Mouse (Mus musculus) midbrain, postnatal 0 days (tissue): ENCODE data around the gene Dlgap5. TPM values are rescaled to one million over a fixed set of nuclear protein-coding genes. Genes with fewer than 3 reads are reported as not detected.

Experiments used
- ATAC-seq: fragments of 200-750 bp; cut with Nextera tagmentation; 2 replicates; pipeline ENCODE4 v1.8.0; 2017; ENCODE audit warnings: moderate number of reproducible peaks, mild to moderate bottlenecking, moderate TSS enrichment, moderate library complexity; ENCODE audit not compliant: low FRiP score
- DNase-seq: peaks from one replicate; pipeline ENCODE4 v3.0.0-alpha.2; 2015; ENCODE audit warnings: low spot score
- H3K27ac ChIP-seq: fragments of 300-500 bp; sonication (generic); 2 replicates; pipeline ENCODE4 v1.5.1; 2014; ENCODE audit warnings: low read depth, mild to moderate bottlenecking, low read length, mixed read lengths
- H3K27me3 ChIP-seq: fragments of 300-500 bp; sonication (generic); 2 replicates; pipeline ENCODE4 v1.6.1; 2014; ENCODE audit warnings: low read length, control low read depth, mixed read lengths; ENCODE audit not compliant: insufficient read depth
- H3K36me3 ChIP-seq: fragments of 300-500 bp; sonication (generic); 2 replicates; pipeline ENCODE4 v1.6.1; 2014; ENCODE audit warnings: low read length, control low read depth, mixed read lengths; ENCODE audit not compliant: insufficient read depth
- H3K4me1 ChIP-seq: fragments of 300-500 bp; sonication (generic); 2 replicates; pipeline ENCODE4 v1.6.1; 2014; ENCODE audit warnings: mild to moderate bottlenecking, control low read depth, antibody characterized with exemption, low read length, mixed read lengths; ENCODE audit not compliant: insufficient read depth
- H3K4me2 ChIP-seq: fragments of 300-500 bp; sonication (generic); 2 replicates; pipeline ENCODE4 v1.6.1; 2014; ENCODE audit warnings: low read depth, mild to moderate bottlenecking, low read length, mixed read lengths; ENCODE audit not compliant: poor library complexity, severe bottlenecking
- H3K4me3 ChIP-seq: fragments of 300-500 bp; sonication (generic); 2 replicates; pipeline ENCODE4 v1.5.1; 2014; ENCODE audit warnings: low read depth, mild to moderate bottlenecking, low read length, moderate library complexity
- H3K9ac ChIP-seq: fragments of 300-500 bp; sonication (generic); replicated peaks from 2 replicates; pipeline ENCODE4 v1.6.1; 2014; ENCODE audit warnings: mild to moderate bottlenecking, low read length, moderate library complexity, mixed read lengths; ENCODE audit not compliant: poor library complexity, severe bottlenecking
- H3K9me3 ChIP-seq: fragments of 300-500 bp; sonication (generic); 2 replicates; pipeline ENCODE4 v1.6.1; 2016; ENCODE audit warnings: low read length, control low read depth
- CTCF ChIP-seq: IDR thresholded peaks from 2 replicates; pipeline ENCODE4 v1.5.1; 2016; ENCODE audit warnings: antibody characterized with exemption, mild to moderate bottlenecking
- WGBS: fragments of 180-500 bp; shearing (Covaris S2); extraction: QIAGEN DNeasy Blood & Tissue Kit; methylation state at CpG from one replicate; pipeline ENCODE4 v1.1.7; 2014; 5-methylcytosine and 5-hydroxymethylcytosine counted together
- polyA plus RNA-seq: library from polyadenylated mRNA; unstranded; fragments of >200 nt; fragmentation: Nextera tagmentation; extraction: Ambion mirVana; gene quantifications from 2 replicates; pipeline ENCODE4 v1.2.1, GENCODE M21; 2015
- total RNA-seq: library from RNA; depleted of rRNA; stranded (reverse); fragments of >200 nt; gene quantifications from 2 replicates; pipeline ENCODE4 v1.2.3, GENCODE M21; 2014

The Dlgap5 gene
- total and polyA plus RNA-seq, 2 experiments from 2014 or later: 1.7 to 2.2 TPM

GRCm38 (mm10) chr14:47417346-47417745 is 861 bp downstream of the Dlgap5 start:
- 35% methylated on average over 3 of the region's 3 CpGs for WGBS
- DNase-seq (no peak), ATAC-seq (no peak)
- no peaks in the 10 kb centered on the region for H3K27me3 ChIP-seq
- no peaks in the 10 kb centered on the region for H3K4me1 ChIP-seq
- H3K36me3 ChIP-seq: no peaks in the 10 kb centered on the region
- H3K27ac ChIP-seq: no peak overlapping the region
- H3K4me2 ChIP-seq: peak overlapping the region; percentile 72
- peak overlapping the region; percentile 38 for H3K4me3 ChIP-seq
- no peak for TF ChIP-seq CTCF
- no peaks in the 10 kb centered on the region for H3K9me3 ChIP-seq
- H3K9ac ChIP-seq: no peak overlapping the region

DNA sequence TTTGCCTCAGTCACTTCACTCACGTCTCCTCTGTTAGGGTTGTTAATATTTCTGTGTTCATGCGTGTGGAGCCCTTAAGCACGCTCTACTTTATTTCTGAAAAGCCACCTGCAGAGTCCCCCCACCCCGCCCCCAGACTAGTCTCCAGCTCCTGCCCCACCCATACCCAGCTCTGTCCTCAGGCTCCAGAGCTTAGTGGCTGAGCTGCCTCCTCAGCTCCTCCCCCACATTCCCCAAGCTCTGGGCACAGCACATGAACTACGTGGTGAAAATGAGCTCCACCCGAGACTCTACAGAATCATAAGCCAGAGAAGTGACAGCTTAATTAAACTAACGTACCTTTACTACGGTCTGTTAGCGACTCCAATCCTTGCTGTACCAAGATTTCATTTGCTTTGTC is 12.2 kb downstream of the Dlgap5 start:
- DNase-seq (no peak), ATAC-seq (no peak)
- Histone ChIP-seq H3K9me3 (no peaks in the 10 kb centered on the region), H3K9ac (no peak overlapping the region), H3K4me2 (no peak overlapping the region), H3K4me1 (no peaks in the 10 kb centered on the region), H3K36me3 (no peaks in the 10 kb centered on the region), H3K27ac (no peak overlapping the region), H3K4me3 (no peak overlapping the region), H3K27me3 (no peaks in the 10 kb centered on the region)
- WGBS: 79% methylated on average over 9 of the region's 9 CpGs
- TF ChIP-seq CTCF: no peak

- no peak for DNase-seq
- no peak overlapping the region for H3K4me2 ChIP-seq
- no peaks in the 10 kb centered on the region for H3K27me3 ChIP-seq
- H3K9ac ChIP-seq: no peak overlapping the region
- 92% methylated on average over 8 of the region's 8 CpGs for WGBS
- H3K4me1 ChIP-seq: no peaks in the 10 kb centered on the region
- no peaks in the 10 kb centered on the region for H3K9me3 ChIP-seq
- no peak overlapping the region for H3K27ac ChIP-seq
- no peaks in the 10 kb centered on the region for H3K36me3 ChIP-seq
- no peak for ATAC-seq
- no peak overlapping the region for H3K4me3 ChIP-seq
- no peak for TF ChIP-seq CTCF
These were observed 15.5 kb downstream of the Dlgap5 start for GRCm38 (mm10) chr14:47402735-47403134.

GRCm38 (mm10) chr14:47396165-47396652 is 22.0 kb downstream of the Dlgap5 start:
- peak; percentile 75 for ATAC-seq
- Histone ChIP-seq H3K4me1 (no peaks in the 10 kb centered on the region), H3K27me3 (no peaks in the 10 kb centered on the region), H3K4me3 (no peak overlapping the region), H3K36me3 (no peaks in the 10 kb centered on the region), H3K4me2 (no peak overlapping the region), H3K9ac (no peak overlapping the region), H3K9me3 (no peaks in the 10 kb centered on the region), H3K27ac (no peak overlapping the region)
- TF ChIP-seq CTCF: peak; percentile 82
- 66% methylated on average over 5 of the region's 5 CpGs for WGBS
- DNase-seq: peak; percentile 68

GRCm38 (mm10) chr14:47395462-47396026 is 22.7 kb downstream of the Dlgap5 start:
- Histone ChIP-seq H3K36me3 (no peaks in the 10 kb centered on the region), H3K27me3 (no peaks in the 10 kb centered on the region), H3K4me3 (no peak overlapping the region), H3K27ac (0 out of 2 replicates have a peak overlapping the region, but pooled peaks have one; percentile 3), H3K4me1 (no peaks in the 10 kb centered on the region), H3K9ac (no peak overlapping the region), H3K4me2 (no peak overlapping the region), H3K9me3 (no peaks in the 10 kb centered on the region)
- 56% methylated on average over 15 of the region's 15 CpGs for WGBS
- no peak for ATAC-seq
- peak; percentile 56 for DNase-seq
- TF ChIP-seq CTCF: no peak

DNA sequence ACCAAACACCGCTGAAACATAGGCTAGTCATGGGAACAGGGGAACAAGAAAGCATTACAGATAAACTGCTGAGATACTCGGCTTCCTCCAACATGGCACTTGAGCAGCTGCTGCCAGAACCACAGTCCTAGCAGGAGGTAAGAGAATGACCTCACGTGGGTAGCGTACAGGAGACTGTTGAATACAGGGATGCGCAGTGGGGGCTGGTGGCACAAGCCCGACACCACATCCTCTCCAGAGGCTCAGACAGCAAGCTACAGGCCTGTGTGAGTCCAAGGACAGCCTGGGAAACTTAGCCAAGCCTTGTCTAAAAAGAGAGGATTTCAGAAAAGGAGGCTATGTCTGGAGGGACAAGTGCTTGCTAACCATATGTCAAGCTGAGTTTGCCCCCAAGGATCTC is 23.2 kb downstream of the Dlgap5 start:
- Histone ChIP-seq H3K4me3 (no peak overlapping the region), H3K9ac (no peak overlapping the region), H3K4me2 (no peak overlapping the region), H3K4me1 (no peaks in the 10 kb centered on the region), H3K27me3 (no peaks in the 10 kb centered on the region), H3K9me3 (no peaks in the 10 kb centered on the region), H3K27ac (0 out of 2 replicates have a peak overlapping the region, but pooled peaks have one; percentile 3), H3K36me3 (no peaks in the 10 kb centered on the region)
- DNase-seq (no peak), ATAC-seq (no peak)
- no peak for TF ChIP-seq CTCF
- 93% methylated on average over 6 of the region's 6 CpGs for WGBS
